Mouse (Mus musculus) bone marrow macrophage, adult 2 months (primary cell): ENCODE data around the gene Col12a1.

ENCODE experiments used
- CTCF ChIP-seq: IDR thresholded peaks from 2 replicates; pipeline ENCODE4 v1.5.1; 2012; ENCODE audit warnings: low read depth, mild to moderate bottlenecking, low read length, moderate library complexity
- POLR2A ChIP-seq: IDR thresholded peaks from 2 replicates; pipeline ENCODE4 v1.6.1; 2012; ENCODE audit warnings: mild to moderate bottlenecking, low read depth, low read length, borderline replicate concordance

- no peak for TF ChIP-seq POLR2A
- TF ChIP-seq CTCF, result no peak
Measured at GRCm38 (mm10) chr9:79755311-79755710, 36.7 kb upstream of the Col12a1 start.
